Mouse (Mus musculus) megakaryocyte, embryonic 14.5 days (primary cell): ENCODE measurements at regions not wholly inside any gene's neighbourhood (a gene's known extent, or its start where the extent isn't known, plus 50 kb on each side); places are given as distances from the start of the nearest gene placed in this dataset.
"Not testable (repeated sequence)": the region's sequence is repeated elsewhere in the genome, so short reads cannot be mapped to it uniquely, and the experiment has no call there.

ENCODE experiments used
- H3K27me3 ChIP-seq: replicated peaks from 2 replicates; pipeline ENCODE3; 2012; ENCODE audit warnings: inconsistent platforms
- H3K36me3 ChIP-seq: replicated peaks from 2 replicates; pipeline ENCODE3; 2012; ENCODE audit warnings: low read length, inconsistent platforms, mixed read lengths
- H3K4me1 ChIP-seq: 2 replicates; pipeline ENCODE4 v1.6.1; 2012; ENCODE audit warnings: inconsistent platforms
- H3K4me3 ChIP-seq: replicated peaks from 2 replicates; pipeline ENCODE3; 2012; ENCODE audit warnings: moderate library complexity, mild to moderate bottlenecking, inconsistent platforms
- H3K9me3 ChIP-seq: 2 replicates; pipeline ENCODE4 v1.6.1; 2012; ENCODE audit warnings: inconsistent platforms
- FLI1 ChIP-seq: IDR thresholded peaks from 2 replicates; pipeline ENCODE4 v1.6.1; 2012; ENCODE audit warnings: low read length, inconsistent platforms, mixed read lengths
- GATA1 ChIP-seq: IDR thresholded peaks from 3 replicates; pipeline ENCODE4 v1.6.1; 2012; ENCODE audit warnings: mixed read lengths, low read length, inconsistent platforms, borderline replicate concordance

- H3K36me3 ChIP-seq = no peaks in the 10 kb centered on the region
- no peak overlapping the region for H3K4me3 ChIP-seq
- TF ChIP-seq FLI1 (no peak), GATA1 (no peak)
- H3K9me3 ChIP-seq = peaks cover 6% of the 10 kb centered on the region
- no peaks in the 10 kb centered on the region for H3K27me3 ChIP-seq
- H3K4me1 ChIP-seq = no peaks in the 10 kb centered on the region
Measured at GRCm38 (mm10) chr8:26600127-26600526, 377.0 kb upstream of the Zfp703 start.

GRCm38 (mm10) chr8:26608001-26608400 is 369.1 kb upstream of the Zfp703 start:
- no peaks in the 10 kb centered on the region for H3K27me3 ChIP-seq
- H3K4me1 ChIP-seq = no peaks in the 10 kb centered on the region
- H3K4me3 ChIP-seq = no peak overlapping the region
- H3K36me3 ChIP-seq = no peaks in the 10 kb centered on the region
- H3K9me3 ChIP-seq = peaks cover 23% of the 10 kb centered on the region
- TF ChIP-seq GATA1 = no peak
- TF ChIP-seq FLI1 = no peak

GRCm38 (mm10) chr8:26608588-26608987 is 368.5 kb upstream of the Zfp703 start:
- H3K9me3 ChIP-seq = peaks cover 26% of the 10 kb centered on the region
- H3K4me3 ChIP-seq = no peak overlapping the region
- H3K4me1 ChIP-seq = no peaks in the 10 kb centered on the region
- no peaks in the 10 kb centered on the region for H3K27me3 ChIP-seq
- H3K36me3 ChIP-seq = no peaks in the 10 kb centered on the region
- no peak for TF ChIP-seq FLI1
- no peak for TF ChIP-seq GATA1

GRCm38 (mm10) chr8:26612153-26612552 is 365.0 kb upstream of the Zfp703 start:
- H3K36me3 ChIP-seq = no peaks in the 10 kb centered on the region
- H3K4me1 ChIP-seq = no peaks in the 10 kb centered on the region
- H3K4me3 ChIP-seq = no peak overlapping the region
- peaks cover 13% of the 10 kb centered on the region for H3K9me3 ChIP-seq
- H3K27me3 ChIP-seq = no peaks in the 10 kb centered on the region
- no peak for TF ChIP-seq FLI1
- no peak for TF ChIP-seq GATA1

GRCm38 (mm10) chr8:26622311-26623052 is 354.6 kb upstream of the Zfp703 start:
- peaks cover 3% of the 10 kb centered on the region; the same call in 1 of the 2 replicates for H3K4me1 ChIP-seq
- TF ChIP-seq FLI1 = no peak
- no peak for TF ChIP-seq GATA1
- H3K36me3 ChIP-seq = no peaks in the 10 kb centered on the region
- no peaks in the 10 kb centered on the region for H3K27me3 ChIP-seq
- peaks cover 14% of the 10 kb centered on the region for H3K9me3 ChIP-seq
- H3K4me3 ChIP-seq = peak overlapping the region; percentile 64

GRCm38 (mm10) chr8:26626186-26626585 is 350.9 kb upstream of the Zfp703 start:
- TF ChIP-seq FLI1 (no peak), GATA1 (no peak)
- Histone ChIP-seq H3K27me3 (no peaks in the 10 kb centered on the region), H3K36me3 (no peaks in the 10 kb centered on the region), H3K4me3 (no peak overlapping the region), H3K9me3 (peaks cover 14% of the 10 kb centered on the region), H3K4me1 (peaks cover 3% of the 10 kb centered on the region; the same call in 1 of the 2 replicates)

- Histone ChIP-seq H3K4me3 (no peak overlapping the region), H3K27me3 (no peaks in the 10 kb centered on the region), H3K4me1 (peaks cover 3% of the 10 kb centered on the region; the same call in 1 of the 2 replicates), H3K9me3 (peaks cover 15% of the 10 kb centered on the region), H3K36me3 (no peaks in the 10 kb centered on the region)
- TF ChIP-seq GATA1 (no peak), FLI1 (no peak)
Measured at GRCm38 (mm10) chr8:26626651-26627077, 350.5 kb upstream of the Zfp703 start.

GRCm38 (mm10) chr8:26627191-26627891 is 349.8 kb upstream of the Zfp703 start:
- TF ChIP-seq GATA1 = no peak
- no peak for TF ChIP-seq FLI1
- Histone ChIP-seq H3K9me3 (peaks cover 18% of the 10 kb centered on the region), H3K27me3 (no peaks in the 10 kb centered on the region), H3K36me3 (no peaks in the 10 kb centered on the region), H3K4me1 (peaks cover 3% of the 10 kb centered on the region; the same call in 1 of the 2 replicates), H3K4me3 (no peak overlapping the region)

- H3K4me3 ChIP-seq = no peak overlapping the region
Measured at GRCm38 (mm10) chr8:26630544-26630943, 346.6 kb upstream of the Zfp703 start.

GRCm38 (mm10) chr8:26635701-26636100 is 341.4 kb upstream of the Zfp703 start:
- Histone ChIP-seq H3K4me1 (no peaks in the 10 kb centered on the region), H3K36me3 (no peaks in the 10 kb centered on the region), H3K27me3 (no peaks in the 10 kb centered on the region), H3K4me3 (no peak overlapping the region), H3K9me3 (peaks cover 18% of the 10 kb centered on the region)
- no peak for TF ChIP-seq FLI1
- no peak for TF ChIP-seq GATA1

More at GRCm38 (mm10) chr8:26630544-26630943, 346.6 kb upstream of the Zfp703 start:
- H3K4me1 ChIP-seq = no peaks in the 10 kb centered on the region
- peaks cover 19% of the 10 kb centered on the region for H3K9me3 ChIP-seq
- H3K27me3 ChIP-seq = no peaks in the 10 kb centered on the region
- TF ChIP-seq GATA1 (no peak), FLI1 (no peak)
- no peaks in the 10 kb centered on the region for H3K36me3 ChIP-seq

- H3K9me3 ChIP-seq = peaks cover 14% of the 10 kb centered on the region
- not testable (repeated sequence) for H3K4me1 ChIP-seq, H3K4me3 ChIP-seq, H3K36me3 ChIP-seq, H3K27me3 ChIP-seq
Measured at GRCm38 (mm10) chr8:26645375-26645774, 331.8 kb upstream of the Zfp703 start.
